ENCODE assay signal across 8 mouse cellular contexts in the genomic region with DNA sequence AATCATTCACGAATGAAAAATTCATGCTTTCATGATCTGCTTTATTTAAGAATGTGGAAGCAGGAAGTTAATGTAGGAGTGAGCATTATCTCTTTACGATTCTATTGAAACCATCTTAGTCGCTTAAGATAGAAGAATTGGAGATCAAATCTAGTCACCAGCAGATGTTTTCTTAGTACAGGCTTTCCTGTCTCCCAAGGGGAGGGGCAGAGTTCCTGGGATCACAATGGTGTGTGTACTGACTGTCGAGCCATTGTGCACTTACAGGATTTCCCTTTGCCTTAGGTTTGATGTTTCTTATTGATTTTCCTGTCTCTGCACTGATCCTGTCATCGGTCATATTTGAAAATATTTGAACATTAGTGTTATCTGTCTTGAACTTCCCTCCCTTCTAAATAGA. TPM values are rescaled to one million over a fixed set of nuclear protein-coding genes. Genes with fewer than 3 reads are reported as not detected.
DNase-seq lines count a peak whose midpoint lies in the region; ATAC-seq and TF ChIP-seq lines count a peak whose summit lies in the region.

No protein-coding gene starts in this region.

- no peak for TF ChIP-seq CTCF in bone marrow macrophage, adult 2 months (IDR thresholded peaks at IDR 0.05; ENCODE audit: low read depth, low read length)

- DNase-seq in kidney, postnatal 25 days, result no peak
- no peak for DNase-seq in adrenal gland, postnatal 14 days
- DNase-seq in gastrocnemius, postnatal 14 days, result no peak

- H3K4me3 ChIP-seq in kidney, embryonic 14.5 days (ENCODE audit: low read length), result peak overlapping the region; percentile 79
- peak overlapping the region; percentile 95 for H3K4me3 ChIP-seq in bone marrow macrophage, adult 2 months (ENCODE audit: insufficient read depth, low read length)
- H3K4me3 ChIP-seq in heart, embryonic 14.5 days (ENCODE audit: control insufficient read depth in 1 of 2, insufficient read depth in 1 of 2, low read depth in 1 of 2, low read length in 2 of 2), result peak overlapping the region; percentile 67 to 81; a peak in 3 of 4 replicates
- peak overlapping the region; percentile 68 for H3K4me3 ChIP-seq in liver, embryonic 15.5 days (replicated peaks)
- peak overlapping the region; percentile 79 for H3K4me3 ChIP-seq in stomach, embryonic 16.5 days (replicated peaks; ENCODE audit: low read length)

- WGBS in kidney, embryonic 14.5 days, result 37% methylated on average over 5 of the region's 5 CpGs
- 19% methylated on average over 5 of the region's 5 CpGs for WGBS in heart, embryonic 14.5 days
- whole genome bisulfite sequencing in liver, embryonic 15.5 days (ENCODE audit: insufficient replicate concordance), result 19% methylated on average over 5 of the region's 5 CpGs
- 22% methylated on average over 5 of the region's 5 CpGs for WGBS in stomach, embryonic 16.5 days

- peak overlapping the region; percentile 40; the same call in 1 of the 2 replicates for H3K9ac ChIP-seq in kidney, embryonic 14.5 days (ENCODE audit: low read depth, low read length)
- H3K9ac ChIP-seq in heart, embryonic 14.5 days (ENCODE audit: low read length), result peak overlapping the region; percentile 86
- H3K9ac ChIP-seq in liver, embryonic 15.5 days, result peak overlapping the region; percentile 71; the same call in 1 of the 2 replicates
- peak overlapping the region; percentile 58; the same call in 1 of the 2 replicates for H3K9ac ChIP-seq in stomach, embryonic 16.5 days (ENCODE audit: low read length)

- H3K36me3 ChIP-seq in kidney, embryonic 14.5 days (ENCODE audit: control insufficient read depth, insufficient read depth, low read length), result no peaks in the 10 kb centered on the region
- H3K36me3 ChIP-seq in heart, embryonic 14.5 days (ENCODE audit: control insufficient read depth, insufficient read depth, low read length), result no peaks in the 10 kb centered on the region
- no peaks in the 10 kb centered on the region for H3K36me3 ChIP-seq in liver, embryonic 15.5 days (replicated peaks)
- H3K36me3 ChIP-seq in stomach, embryonic 16.5 days (ENCODE audit: control insufficient read depth, insufficient read depth, low read length), result no peaks in the 10 kb centered on the region

- ATAC-seq in kidney, embryonic 14.5 days (ENCODE audit: low FRiP score, low TSS enrichment), result 0 out of 2 replicates have a peak, but pooled peaks have one; percentile 51
- ATAC-seq in heart, embryonic 14.5 days (ENCODE audit: insufficient number of reproducible peaks, insufficient read depth, low FRiP score, low read depth), result no peak
- no peak for ATAC-seq in liver, embryonic 15.5 days (ENCODE audit: insufficient read depth)
- peak; percentile 62; the same call in 1 of the 2 replicates for ATAC-seq in stomach, embryonic 16.5 days (ENCODE audit: insufficient read depth, low FRiP score)

- peaks cover 2% of the 10 kb centered on the region; the same call in 1 of the 2 replicates for H3K4me1 ChIP-seq in kidney, embryonic 14.5 days (ENCODE audit: control insufficient read depth, insufficient read depth, low read length)
- no peaks in the 10 kb centered on the region for H3K4me1 ChIP-seq in bone marrow macrophage, adult 2 months (ENCODE audit: control insufficient read depth, insufficient read depth, low read length)
- H3K4me1 ChIP-seq in heart, embryonic 14.5 days (ENCODE audit: control insufficient read depth in 2 of 2, insufficient read depth in 2 of 2, low read length in 2 of 2), result peaks cover 0 to 4% of the 10 kb centered on the region in 2 experiments; a peak in 1 of 4 replicates
- peaks cover 9% of the 10 kb centered on the region for H3K4me1 ChIP-seq in liver, embryonic 15.5 days (replicated peaks)
- 0 out of 2 replicates have a peak, but pooled peaks cover 3% of the 10 kb centered on the region for H3K4me1 ChIP-seq in stomach, embryonic 16.5 days (ENCODE audit: control insufficient read depth, insufficient read depth, low read length)

- no peaks in the 10 kb centered on the region for H3K9me3 ChIP-seq in kidney, embryonic 14.5 days (ENCODE audit: control insufficient read depth, low read length)
- no peaks in the 10 kb centered on the region for H3K9me3 ChIP-seq in heart, embryonic 14.5 days (ENCODE audit: control insufficient read depth, low read length)
- no peaks in the 10 kb centered on the region for H3K9me3 ChIP-seq in liver, embryonic 15.5 days (replicated peaks)
- no peaks in the 10 kb centered on the region; the same call in 1 of the 2 replicates for H3K9me3 ChIP-seq in stomach, embryonic 16.5 days (replicated peaks; ENCODE audit: control insufficient read depth, low read length)

- intact Hi-C loops in gastrocnemius, postnatal 14 days (cut with DNase I; ENCODE audit: low total_unique reads), result no loop called here

- H3K27me3 ChIP-seq in kidney, embryonic 14.5 days (ENCODE audit: control insufficient read depth, insufficient read depth, low read length), result no peaks in the 10 kb centered on the region
- H3K27me3 ChIP-seq in heart, embryonic 14.5 days (ENCODE audit: control insufficient read depth, insufficient read depth, low read length), result no peaks in the 10 kb centered on the region
- H3K27me3 ChIP-seq in liver, embryonic 15.5 days, result no peaks in the 10 kb centered on the region
- H3K27me3 ChIP-seq in stomach, embryonic 16.5 days (ENCODE audit: control insufficient read depth, insufficient read depth, low read length), result no peaks in the 10 kb centered on the region

- peak overlapping the region; percentile 86 for H3K4me2 ChIP-seq in kidney, embryonic 14.5 days (replicated peaks; ENCODE audit: low read depth, low read length)
- peak overlapping the region; percentile 81 for H3K4me2 ChIP-seq in heart, embryonic 14.5 days (ENCODE audit: low read length)
- H3K4me2 ChIP-seq in liver, embryonic 15.5 days, result peak overlapping the region; percentile 87
- H3K4me2 ChIP-seq in stomach, embryonic 16.5 days (ENCODE audit: low read depth, low read length), result peak overlapping the region; percentile 65

- no peak for TF ChIP-seq POLR2A in bone marrow macrophage, adult 2 months (IDR thresholded peaks at IDR 0.05; ENCODE audit: borderline replicate concordance, low read depth, low read length)

- no peak overlapping the region for H3K27ac ChIP-seq in kidney, embryonic 14.5 days (ENCODE audit: low read depth, low read length)
- peak overlapping the region; percentile 27 for H3K27ac ChIP-seq in bone marrow macrophage, adult 2 months (ENCODE audit: insufficient read depth, low read depth, low read length)
- H3K27ac ChIP-seq in heart, embryonic 14.5 days (replicated peaks in 1 of 2; ENCODE audit: control insufficient read depth in 1 of 2, insufficient read depth in 1 of 2, low read depth in 2 of 2, low read length in 2 of 2), result no peak overlapping the region
- no peak overlapping the region for H3K27ac ChIP-seq in liver, embryonic 15.5 days (replicated peaks)
- H3K27ac ChIP-seq in stomach, embryonic 16.5 days (ENCODE audit: low read length), result no peak overlapping the region

RNA-seq across cellular contexts. Expression of gene Zfp457, which starts 0.4 kb away (rescaled TPM):
- 0.73 and 1.5 TPM in 2 replicates for polyA plus RNA-seq in kidney, embryonic 14.5 days (2014; fragmentation: Nextera tagmentation; extraction: Ambion mirVana)
- 0.84 TPM in 1 of 2 replicates, not detected in the other for polyA plus RNA-seq in bone marrow macrophage, adult 2 months (2012; ENCODE audit: insufficient read depth, insufficient read length, missing spikeins)
- polyA plus RNA-seq in heart, embryonic 14.5 days (2014; fragmentation: Nextera tagmentation; extraction: Ambion mirVana), result 0.94 and 1.7 TPM in 2 replicates
- polyA plus RNA-seq in liver, embryonic 15.5 days (2015; fragmentation: Nextera tagmentation; extraction: Ambion mirVana), result 0.23 and 0.24 TPM in 2 replicates
- polyA plus RNA-seq in stomach, embryonic 16.5 days (2015; fragmentation: Nextera tagmentation; extraction: Ambion mirVana), result 0.42 and 0.85 TPM in 2 replicates
- 3.7 and 3.8 TPM in 2 replicates for total RNA-seq in adrenal gland, postnatal 14 days (2021)
- total RNA-seq in gastrocnemius, postnatal 14 days (2021), result 1 to 10 TPM in 1 of 2 experiments, under 1 TPM in 1; 0.80 to 2.0 TPM

RNA-seq across cellular contexts. Expression of gene Zfp595, which starts 25.7 kb away (rescaled TPM):
- polyA plus RNA-seq in kidney, embryonic 14.5 days (2014; fragmentation: Nextera tagmentation; extraction: Ambion mirVana), result 2.7 and 3.0 TPM in 2 replicates
- polyA plus RNA-seq in bone marrow macrophage, adult 2 months (2012; ENCODE audit: insufficient read depth, insufficient read length, missing spikeins), result 7.0 and 7.9 TPM in 2 replicates
- 1.2 and 1.4 TPM in 2 replicates for polyA plus RNA-seq in heart, embryonic 14.5 days (2014; fragmentation: Nextera tagmentation; extraction: Ambion mirVana)
- 0.67 and 0.90 TPM in 2 replicates for polyA plus RNA-seq in liver, embryonic 15.5 days (2015; fragmentation: Nextera tagmentation; extraction: Ambion mirVana)
- 2.6 and 3.1 TPM in 2 replicates for polyA plus RNA-seq in stomach, embryonic 16.5 days (2015; fragmentation: Nextera tagmentation; extraction: Ambion mirVana)
- 4.4 and 5.3 TPM in 2 replicates for total RNA-seq in adrenal gland, postnatal 14 days (2021)
- 1 to 10 TPM; 1.2 TPM for total RNA-seq in gastrocnemius, postnatal 14 days (2021)

RNA-seq across cellular contexts. Expression of gene Zfp458, which starts 28.5 kb away (rescaled TPM):
- 2.1 and 3.0 TPM in 2 replicates for polyA plus RNA-seq in kidney, embryonic 14.5 days (2014; fragmentation: Nextera tagmentation; extraction: Ambion mirVana)
- polyA plus RNA-seq in bone marrow macrophage, adult 2 months (2012; ENCODE audit: insufficient read depth, insufficient read length, missing spikeins), result 2.5 and 2.7 TPM in 2 replicates
- 1.2 and 1.6 TPM in 2 replicates for polyA plus RNA-seq in heart, embryonic 14.5 days (2014; fragmentation: Nextera tagmentation; extraction: Ambion mirVana)
- 0.32 and 0.39 TPM in 2 replicates for polyA plus RNA-seq in liver, embryonic 15.5 days (2015; fragmentation: Nextera tagmentation; extraction: Ambion mirVana)
- polyA plus RNA-seq in stomach, embryonic 16.5 days (2015; fragmentation: Nextera tagmentation; extraction: Ambion mirVana), result 1.4 and 1.6 TPM in 2 replicates
- total RNA-seq in adrenal gland, postnatal 14 days (2021), result 3.7 and 3.8 TPM in 2 replicates
- 1 to 10 TPM; 1.1 to 1.2 TPM for total RNA-seq in gastrocnemius, postnatal 14 days (2021)

RNA-seq across cellular contexts. Expression of gene Gm28044, which starts 53.6 kb away (rescaled TPM):
- not detected in 2 replicates for polyA plus RNA-seq in kidney, embryonic 14.5 days (2014; fragmentation: Nextera tagmentation; extraction: Ambion mirVana)
- not detected in 2 replicates for polyA plus RNA-seq in bone marrow macrophage, adult 2 months (2012; ENCODE audit: insufficient read depth, insufficient read length, missing spikeins)
- polyA plus RNA-seq in heart, embryonic 14.5 days (2014; fragmentation: Nextera tagmentation; extraction: Ambion mirVana), result 0.89 and 0.97 TPM in 2 replicates
- 0.22 and 0.24 TPM in 2 replicates for polyA plus RNA-seq in liver, embryonic 15.5 days (2015; fragmentation: Nextera tagmentation; extraction: Ambion mirVana)
- polyA plus RNA-seq in stomach, embryonic 16.5 days (2015; fragmentation: Nextera tagmentation; extraction: Ambion mirVana), result 0.28 TPM in 1 of 2 replicates, not detected in the other
- 1.1 and 3.3 TPM in 2 replicates for total RNA-seq in adrenal gland, postnatal 14 days (2021)
- under 1 TPM in 1 of 2 experiments, not detected in 1; 0.66 TPM for total RNA-seq in gastrocnemius, postnatal 14 days (2021)

RNA-seq across cellular contexts. Expression of gene Zfp953, which starts 53.7 kb away (rescaled TPM):
- 1.4 and 1.6 TPM in 2 replicates for polyA plus RNA-seq in kidney, embryonic 14.5 days (2014; fragmentation: Nextera tagmentation; extraction: Ambion mirVana)
- 5.8 and 6.2 TPM in 2 replicates for polyA plus RNA-seq in bone marrow macrophage, adult 2 months (2012; ENCODE audit: insufficient read depth, insufficient read length, missing spikeins)
- 0.72 and 0.93 TPM in 2 replicates for polyA plus RNA-seq in heart, embryonic 14.5 days (2014; fragmentation: Nextera tagmentation; extraction: Ambion mirVana)
- polyA plus RNA-seq in liver, embryonic 15.5 days (2015; fragmentation: Nextera tagmentation; extraction: Ambion mirVana), result 0.50 and 0.58 TPM in 2 replicates
- 1.4 and 1.5 TPM in 2 replicates for polyA plus RNA-seq in stomach, embryonic 16.5 days (2015; fragmentation: Nextera tagmentation; extraction: Ambion mirVana)
- total RNA-seq in adrenal gland, postnatal 14 days (2021), result 2.7 and 4.0 TPM in 2 replicates
- under 1 TPM; 0.89 to 0.90 TPM for total RNA-seq in gastrocnemius, postnatal 14 days (2021)

Comparison
In these comparisons a context has a peak if more than half of its experiments do, and no peak if none do; other contexts are left out.
1. ATAC-seq: peak in kidney, embryonic 14.5 days (single experiment) and stomach, embryonic 16.5 days (single experiment); none in heart, embryonic 14.5 days (single experiment) and liver, embryonic 15.5 days (single experiment).
2. Peak in every context shown above with its lines, with median percentiles within 50 percentile points of each other: H3K4me2 ChIP-seq, H3K4me3 ChIP-seq and H3K9ac ChIP-seq.